Mouse (Mus musculus) intestine, embryonic 16.5 days (tissue): ENCODE data around the gene Spg7. TPM values are rescaled to one million over a fixed set of nuclear protein-coding genes. Genes with fewer than 3 reads are reported as not detected.

Source experiments
- ATAC-seq: fragments of 200-750 bp; cut with Nextera tagmentation; 2 replicates; pipeline ENCODE4 v1.8.0; 2017; ENCODE audit warnings: moderate TSS enrichment, moderate library complexity
- H3K27ac ChIP-seq: fragments of 300-500 bp; sonication (generic); 2 replicates; pipeline ENCODE4 v1.5.1; 2014; ENCODE audit warnings: mild to moderate bottlenecking, low read length
- H3K27me3 ChIP-seq: fragments of 300-500 bp; sonication (generic); replicated peaks from 2 replicates; pipeline ENCODE4 v1.6.1; 2014; ENCODE audit warnings: low read length, control low read depth, mixed read lengths; ENCODE audit not compliant: control insufficient read depth, insufficient read depth
- H3K36me3 ChIP-seq: fragments of 300-500 bp; sonication (generic); 2 replicates; pipeline ENCODE4 v1.6.1; 2014; ENCODE audit warnings: low read length, control low read depth; ENCODE audit not compliant: control insufficient read depth, insufficient read depth
- H3K4me1 ChIP-seq: fragments of 300-500 bp; sonication (generic); 2 replicates; pipeline ENCODE4 v1.6.1; 2014; ENCODE audit warnings: low read length, control low read depth, mixed read lengths; ENCODE audit not compliant: control insufficient read depth, insufficient read depth
- H3K4me2 ChIP-seq: fragments of 300-500 bp; sonication (generic); 2 replicates; pipeline ENCODE4 v1.6.1; 2014; ENCODE audit warnings: low read depth, low read length, control low read depth
- H3K4me3 ChIP-seq: fragments of 300-500 bp; sonication (generic); 2 replicates; pipeline ENCODE4 v1.5.1; 2014; ENCODE audit warnings: mild to moderate bottlenecking, low read length
- H3K9ac ChIP-seq: fragments of 300-500 bp; sonication (generic); 2 replicates; pipeline ENCODE4 v1.6.1; 2014; ENCODE audit warnings: low read depth, low read length
- H3K9me3 ChIP-seq: fragments of 300-500 bp; sonication (generic); 2 replicates; pipeline ENCODE4 v1.6.1; 2016; ENCODE audit warnings: low read length, control low read depth; ENCODE audit not compliant: control insufficient read depth
- WGBS: fragments of 180-500 bp; shearing (Covaris S2); extraction: QIAGEN DNeasy Blood & Tissue Kit; methylation state at CpG from one replicate; pipeline ENCODE4 v1.1.7; 2014; 5-methylcytosine and 5-hydroxymethylcytosine counted together
- polyA plus RNA-seq: library from polyadenylated mRNA; unstranded; fragments of >200 nt; fragmentation: Nextera tagmentation; extraction: Ambion mirVana; gene quantifications from 2 replicates; pipeline ENCODE4 v1.2.1, GENCODE M21; 2015

Spg7 gene
- polyA plus RNA-seq, 1 experiment from 2014 or later = 54.4 TPM

GRCm38 (mm10) chr8:123134149-123134713, 71.5 kb downstream of the Spg7 start:
- Histone ChIP-seq H3K4me2 (no peak overlapping the region), H3K27me3 (no peaks in the 10 kb centered on the region), H3K4me3 (no peak overlapping the region), H3K4me1 (peaks cover 14% of the 10 kb centered on the region), H3K9ac (no peak overlapping the region), H3K27ac (no peak overlapping the region), H3K9me3 (no peaks in the 10 kb centered on the region), H3K36me3 (no peaks in the 10 kb centered on the region)
- 90% methylated on average over 11 of the region's 11 CpGs for WGBS
- ATAC-seq = no peak

GRCm38 (mm10) chr8:123135406-123135805, 72.7 kb downstream of the Spg7 start:
- Histone ChIP-seq H3K36me3 (no peaks in the 10 kb centered on the region), H3K4me1 (peaks cover 14% of the 10 kb centered on the region), H3K27ac (no peak overlapping the region), H3K27me3 (no peaks in the 10 kb centered on the region), H3K9ac (no peak overlapping the region), H3K4me3 (no peak overlapping the region), H3K4me2 (no peak overlapping the region), H3K9me3 (no peaks in the 10 kb centered on the region)
- ATAC-seq = no peak
- 32% methylated on average over 7 of the region's 7 CpGs for WGBS

GRCm38 (mm10) chr8:123135806-123136205, 73.1 kb downstream of the Spg7 start:
- H3K9me3 ChIP-seq = no peaks in the 10 kb centered on the region
- no peak overlapping the region for H3K9ac ChIP-seq
- H3K4me2 ChIP-seq = no peak overlapping the region
- no peak overlapping the region for H3K27ac ChIP-seq
- 50% methylated on average over 9 of the region's 9 CpGs for whole genome bisulfite sequencing
- H3K4me3 ChIP-seq = no peak overlapping the region
- H3K27me3 ChIP-seq = no peaks in the 10 kb centered on the region
- peaks cover 14% of the 10 kb centered on the region for H3K4me1 ChIP-seq
- no peaks in the 10 kb centered on the region for H3K36me3 ChIP-seq
- ATAC-seq = no peak

GRCm38 (mm10) chr8:123136287-123136686, 73.5 kb downstream of the Spg7 start:
- no peak overlapping the region for H3K4me3 ChIP-seq
- no peaks in the 10 kb centered on the region for H3K27me3 ChIP-seq
- H3K4me1 ChIP-seq = peaks cover 14% of the 10 kb centered on the region
- no peaks in the 10 kb centered on the region for H3K9me3 ChIP-seq
- no peak overlapping the region for H3K4me2 ChIP-seq
- no peaks in the 10 kb centered on the region for H3K36me3 ChIP-seq
- H3K9ac ChIP-seq = no peak overlapping the region
- no peak for ATAC-seq
- WGBS = 76% methylated on average over 9 of the region's 9 CpGs
- no peak overlapping the region for H3K27ac ChIP-seq

GRCm38 (mm10) chr8:123137645-123138077, 74.9 kb downstream of the Spg7 start:
- no peak overlapping the region for H3K9ac ChIP-seq
- no peaks in the 10 kb centered on the region for H3K36me3 ChIP-seq
- no peaks in the 10 kb centered on the region for H3K9me3 ChIP-seq
- 21% methylated on average over 2 of the region's 2 CpGs for WGBS
- peak; percentile 87 for ATAC-seq
- no peak overlapping the region for H3K4me3 ChIP-seq
- no peaks in the 10 kb centered on the region for H3K27me3 ChIP-seq
- H3K27ac ChIP-seq = peak overlapping the region; percentile 78
- H3K4me2 ChIP-seq = no peak overlapping the region
- peaks cover 15% of the 10 kb centered on the region for H3K4me1 ChIP-seq

- Histone ChIP-seq H3K9me3 (no peaks in the 10 kb centered on the region), H3K4me2 (no peak overlapping the region), H3K4me3 (no peak overlapping the region), H3K9ac (no peak overlapping the region), H3K27ac (peak overlapping the region; percentile 78; the same call in 1 of the 2 replicates), H3K36me3 (no peaks in the 10 kb centered on the region), H3K27me3 (no peaks in the 10 kb centered on the region), H3K4me1 (peaks cover 16% of the 10 kb centered on the region)
- ATAC-seq = no peak
- 61% methylated on average over 4 of the region's 4 CpGs for WGBS
Observed at GRCm38 (mm10) chr8:123138741-123139140, 76.0 kb downstream of the Spg7 start.

- WGBS = 58% methylated on average over 14 of the region's 14 CpGs
- H3K4me3 ChIP-seq = no peak overlapping the region
- H3K9ac ChIP-seq = peak overlapping the region; percentile 16; the same call in 1 of the 2 replicates
- no peak overlapping the region for H3K4me2 ChIP-seq
- peaks cover 20% of the 10 kb centered on the region for H3K4me1 ChIP-seq
- no peaks in the 10 kb centered on the region for H3K27me3 ChIP-seq
- H3K9me3 ChIP-seq = no peaks in the 10 kb centered on the region
- no peaks in the 10 kb centered on the region for H3K36me3 ChIP-seq
- H3K27ac ChIP-seq = peak overlapping the region; percentile 69
- ATAC-seq = peak; percentile 19
Observed at GRCm38 (mm10) chr8:123141741-123142462, 79.2 kb downstream of the Spg7 start.

- H3K36me3 ChIP-seq = no peaks in the 10 kb centered on the region
- no peaks in the 10 kb centered on the region for H3K27me3 ChIP-seq
- no peak overlapping the region for H3K9ac ChIP-seq
- no peak overlapping the region for H3K27ac ChIP-seq
- ATAC-seq = no peak
- no peaks in the 10 kb centered on the region for H3K9me3 ChIP-seq
- WGBS = 67% methylated on average over 6 of the region's 6 CpGs
- no peak overlapping the region for H3K4me2 ChIP-seq
- no peak overlapping the region for H3K4me3 ChIP-seq
- H3K4me1 ChIP-seq = peaks cover 6% of the 10 kb centered on the region; the same call in 1 of the 2 replicates
Observed at GRCm38 (mm10) chr8:123145279-123145678, 82.5 kb downstream of the Spg7 start.

- Histone ChIP-seq H3K9me3 (no peaks in the 10 kb centered on the region), H3K9ac (no peak overlapping the region), H3K4me2 (no peak overlapping the region), H3K4me3 (no peak overlapping the region), H3K27ac (peak overlapping the region; percentile 80), H3K36me3 (no peaks in the 10 kb centered on the region), H3K27me3 (no peaks in the 10 kb centered on the region), H3K4me1 (peaks cover 6% of the 10 kb centered on the region; the same call in 1 of the 2 replicates)
- no peak for ATAC-seq
- WGBS = 45% methylated on average over 7 of the region's 7 CpGs
Observed at GRCm38 (mm10) chr8:123146390-123146789, 83.6 kb downstream of the Spg7 start.
